Mouse (Mus musculus) left cerebral cortex, adult 9 months (tissue): ENCODE results near the gene BC048679.

Experiments
- DNase-seq, 2 experiments: peaks; one replicate each; pipeline ENCODE4 v3.0.0; 2022; ENCODE audit warnings: low spot score in 2 of 2

BC048679 gene

GRCm38 (mm10) chr7:81498181-81498580 lies at the start of gene BC048679:
TSS of gene BC048679 (minus strand) at chr7:81498281.
- DNase-seq = no peak

GRCm38 (mm10) chr7:81542934-81543333 lies 44.9 kb upstream of the BC048679 start:
- no peak for DNase-seq

GRCm38 (mm10) chr7:81541924-81542524 lies 43.9 kb upstream of the BC048679 start:
- DNase-seq = peak; percentile 37 to 71

- no peak for DNase-seq
Measured at GRCm38 (mm10) chr7:81540999-81541398, 42.9 kb upstream of the BC048679 start.

- no peak for DNase-seq
Measured at GRCm38 (mm10) chr7:81539565-81539964, 41.5 kb upstream of the BC048679 start.

GRCm38 (mm10) chr7:81538070-81538675 lies 40.1 kb upstream of the BC048679 start:
- DNase-seq = peak in 1 of 2 experiments; percentile 45

- no peak for DNase-seq
Measured at GRCm38 (mm10) chr7:81536478-81536877, 38.4 kb upstream of the BC048679 start.

- no peak for DNase-seq
Measured at GRCm38 (mm10) chr7:81531462-81531861, 33.4 kb upstream of the BC048679 start.

- no peak for DNase-seq
Measured at GRCm38 (mm10) chr7:81528918-81529317, 30.8 kb upstream of the BC048679 start.

GRCm38 (mm10) chr7:81523663-81524017 lies 25.6 kb upstream of the BC048679 start:
- DNase-seq = no peak

- peak; percentile 83 to 90 for DNase-seq
Measured at GRCm38 (mm10) chr7:81523008-81523662, 25.1 kb upstream of the BC048679 start.

GRCm38 (mm10) chr7:81516154-81517030 lies 18.3 kb upstream of the BC048679 start:
- DNase-seq = peak in 1 of 2 experiments; percentile 51

- no peak for DNase-seq
Measured at GRCm38 (mm10) chr7:81514906-81515590, 17.0 kb upstream of the BC048679 start.

GRCm38 (mm10) chr7:81501050-81501449 lies 3.0 kb upstream of the BC048679 start:
- no peak for DNase-seq

GRCm38 (mm10) chr7:81497171-81497570 lies 910 bp downstream of the BC048679 start:
- DNase-seq = no peak

- peak; percentile 51 to 76 for DNase-seq
Measured at GRCm38 (mm10) chr7:81493331-81494021, 4.6 kb downstream of the BC048679 start, which contains the start of gene Ap3b2. TSS of gene Ap3b2 (minus strand) at chr7:81493925.

- no peak for DNase-seq
Measured at GRCm38 (mm10) chr7:81492628-81493027, 5.5 kb downstream of the BC048679 start.

- DNase-seq = no peak
Measured at GRCm38 (mm10) chr7:81489649-81490048, 8.4 kb downstream of the BC048679 start.

GRCm38 (mm10) chr7:81480800-81481199 lies 17.3 kb downstream of the BC048679 start:
- no peak for DNase-seq

GRCm38 (mm10) chr7:81479531-81480090 lies 18.5 kb downstream of the BC048679 start:
- no peak for DNase-seq
